Mouse (Mus musculus): ENCODE results near the gene Tmem267. TPM values are rescaled to one million over a fixed set of nuclear protein-coding genes. Genes with fewer than 3 reads are reported as not detected.
A peak's percentile ranks its signal among the peaks of the same experiment; 100 is the strongest.
"Not testable (repeated sequence)": the region's sequence is repeated elsewhere in the genome, so short reads cannot be mapped to it uniquely, and the experiment has no call there.

The Tmem267 gene
- total RNA-seq, 2 experiments from 2014 or later: 28.3 to 32.9 TPM

DNA sequence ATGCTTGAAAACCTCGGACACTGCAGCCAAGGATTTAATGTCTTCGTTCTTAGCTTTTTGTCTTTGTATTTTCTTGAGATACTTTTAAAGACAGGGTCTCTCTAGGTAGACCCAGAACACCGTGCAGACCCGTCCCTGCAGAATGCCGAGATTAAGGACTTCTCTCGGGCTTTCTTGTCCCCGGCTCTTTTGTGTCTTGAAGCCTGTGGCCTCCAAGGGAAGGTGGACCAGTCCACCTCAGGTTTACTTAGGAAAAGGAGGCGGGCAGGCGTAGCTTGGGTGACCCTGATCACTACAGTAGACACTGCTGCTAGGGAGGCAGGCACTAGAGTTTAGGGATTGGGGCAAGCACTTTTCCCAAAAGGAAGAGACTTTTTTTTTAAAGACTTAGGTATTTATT, 116.5 kb downstream of the Tmem267 start:
- DNase-seq (ENCODE audit: extremely low spot score in 1 of 2, low spot score in 1 of 2): not testable (repeated sequence)

DNA sequence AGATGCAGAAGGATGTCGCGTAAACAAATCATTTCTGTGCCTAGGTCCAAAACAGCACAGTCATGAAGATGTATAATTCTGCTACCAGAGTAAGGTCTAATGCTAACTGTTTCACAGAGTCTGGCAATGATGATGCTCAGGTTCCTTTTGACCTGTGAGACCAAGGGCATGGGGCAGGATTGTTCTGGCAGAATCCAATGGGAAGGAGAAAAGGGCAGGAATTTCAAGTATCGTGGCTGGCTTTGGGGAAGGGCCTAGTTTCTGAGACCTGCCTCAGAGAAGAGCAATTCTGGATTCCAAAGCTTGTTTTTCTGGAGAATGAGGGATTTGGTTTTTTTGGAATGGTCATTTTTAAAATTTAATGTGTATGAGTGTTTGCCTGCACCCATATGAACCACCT, 131.0 kb downstream of the Tmem267 start:
- DNase-seq (ENCODE audit: extremely low spot score in 1 of 2, low spot score in 1 of 2): no peak

DNA sequence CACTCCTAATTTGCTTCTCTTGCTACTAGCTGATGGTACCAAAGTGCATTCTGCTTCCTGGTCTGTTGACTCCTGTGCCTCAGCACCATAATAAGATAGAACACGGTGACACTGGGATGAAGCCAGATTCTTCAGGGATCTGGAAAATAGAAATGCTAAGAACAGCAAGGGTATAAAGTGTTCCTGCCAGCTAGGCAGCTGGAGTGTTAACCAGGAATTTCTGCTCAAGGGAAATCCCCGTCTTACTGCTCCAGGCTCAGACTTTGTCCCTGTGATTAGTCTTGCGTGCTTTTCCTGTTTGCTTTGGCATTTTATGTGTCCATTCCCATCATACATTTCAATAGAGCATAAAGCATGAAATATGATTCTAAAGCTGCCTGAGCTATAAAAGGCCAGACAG, 131.9 kb downstream of the Tmem267 start:
- no peak for DNase-seq (ENCODE audit: extremely low spot score in 1 of 2, low spot score in 1 of 2)

DNA sequence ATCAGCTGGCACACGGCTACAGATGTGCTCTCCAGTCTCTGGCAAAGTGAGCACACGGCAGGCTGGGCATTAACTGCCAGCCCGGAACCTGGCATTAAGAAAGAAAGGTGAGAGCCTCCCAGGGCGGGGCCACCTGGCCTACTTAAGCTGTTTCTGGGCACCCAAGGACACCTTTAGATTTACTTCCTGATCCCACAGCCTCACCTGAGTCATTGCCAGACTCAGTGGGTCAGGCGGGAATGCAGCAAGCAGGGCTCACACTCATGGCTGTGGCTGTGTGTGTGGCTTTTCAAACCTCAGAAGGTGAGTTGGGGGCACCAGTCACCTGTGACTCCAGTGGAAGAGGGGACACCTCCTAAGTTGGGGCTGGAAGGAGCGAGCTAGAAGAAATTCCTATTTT, 135.8 kb downstream of the Tmem267 start, which contains the start of gene Ccl28:
Gene Ccl28, plus strand, starts transcription at position 186 of the 400 bp plus-strand sequence.
- no peak for DNase-seq (ENCODE audit: extremely low spot score in 1 of 2, low spot score in 1 of 2)

DNA sequence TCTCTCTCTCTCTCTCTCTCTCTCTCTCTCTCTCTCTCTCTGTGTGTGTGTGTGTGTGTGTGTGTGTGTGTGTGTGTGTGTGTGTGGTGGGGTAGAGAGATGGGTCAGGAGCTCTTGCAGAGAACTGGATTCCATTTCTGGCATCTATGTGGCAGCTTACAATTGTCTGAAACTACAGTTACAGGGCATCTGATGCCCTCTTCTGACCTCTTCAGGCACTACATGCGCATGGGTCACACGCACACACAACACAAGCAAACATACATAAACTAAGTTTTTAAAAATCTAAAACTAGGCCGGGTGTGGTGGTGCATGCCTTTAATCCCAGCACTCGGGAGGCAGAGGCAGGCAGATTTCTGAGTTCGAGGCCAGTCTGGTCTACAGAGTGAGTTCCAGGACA, 138.1 kb downstream of the Tmem267 start:
- DNase-seq (ENCODE audit: extremely low spot score in 1 of 2, low spot score in 1 of 2): not testable (repeated sequence)

DNA sequence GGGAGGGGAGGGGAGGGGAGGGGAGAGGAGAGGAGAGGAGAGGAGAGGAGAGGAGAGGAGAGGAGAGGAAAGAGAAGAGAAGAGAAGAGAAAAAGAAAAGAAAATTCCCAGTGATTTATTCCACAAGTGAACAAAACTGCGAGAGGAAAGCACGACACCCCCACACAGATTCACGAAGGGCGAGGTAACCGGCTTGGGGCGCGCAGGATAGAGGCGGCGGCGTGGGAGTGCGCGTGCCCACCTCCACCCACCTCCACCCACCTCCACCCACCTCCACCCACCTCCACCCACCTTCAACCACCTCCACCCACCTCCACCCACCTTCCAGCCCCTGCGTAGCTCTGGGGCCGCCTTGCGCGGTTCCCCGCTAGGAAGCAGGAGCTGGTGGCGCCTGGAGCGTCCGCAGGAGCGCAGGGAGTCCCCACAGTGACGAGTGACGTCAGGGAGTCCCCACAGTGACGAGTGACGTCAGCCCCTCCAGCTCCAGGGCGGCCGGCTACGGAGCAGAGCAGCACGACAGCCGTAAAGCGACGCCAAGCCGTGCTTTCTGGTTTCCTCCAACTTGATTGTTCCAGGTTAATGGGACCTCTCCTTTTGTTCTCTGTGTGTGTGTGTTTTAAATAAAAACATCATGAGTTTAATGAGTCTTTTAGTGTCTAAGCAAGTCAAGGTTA, 143.8 kb downstream of the Tmem267 start:
- peak; percentile 55 to 76 for DNase-seq (ENCODE audit: extremely low spot score in 1 of 2, low spot score in 1 of 2)

DNA sequence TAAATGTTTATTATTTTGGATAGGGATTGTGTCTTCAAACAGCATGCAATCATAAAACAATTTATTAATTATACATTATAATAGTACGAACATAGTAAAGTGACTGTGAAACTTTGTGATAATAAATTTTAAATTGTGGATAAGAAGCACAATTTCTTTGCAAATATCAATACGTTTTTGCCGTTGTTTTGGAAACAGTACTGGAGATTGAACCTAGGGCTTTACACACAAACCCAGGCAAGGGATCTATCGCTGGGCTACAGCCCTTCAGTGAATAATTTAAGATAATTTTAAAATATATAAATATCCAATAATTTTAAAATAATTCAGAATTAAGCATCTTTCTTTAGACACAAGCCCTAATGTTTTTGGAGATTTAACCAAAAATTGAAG, 144.3 kb downstream of the Tmem267 start:
- no peak for DNase-seq (ENCODE audit: extremely low spot score in 1 of 2, low spot score in 1 of 2)

DNA sequence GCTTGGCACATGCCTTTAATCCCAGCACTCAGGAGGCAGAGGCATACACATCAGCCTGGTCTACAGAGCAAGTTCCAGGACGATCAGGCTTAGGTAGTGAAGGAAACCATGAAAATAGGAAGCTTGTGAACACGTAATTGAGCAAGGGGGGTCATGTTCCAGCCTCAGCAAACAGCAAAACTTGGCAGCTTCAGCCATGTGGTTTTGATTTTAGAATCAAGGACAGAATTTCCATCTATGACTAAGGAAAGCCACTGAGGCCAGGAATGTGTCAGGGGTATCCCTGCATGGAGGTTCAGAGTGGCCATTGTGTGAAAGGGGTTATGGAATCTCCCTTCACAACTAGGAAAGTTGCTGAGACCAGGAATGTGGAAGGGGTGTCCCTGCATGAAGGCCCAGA, 147.7 kb downstream of the Tmem267 start:
- no peak for DNase-seq (ENCODE audit: extremely low spot score in 1 of 2, low spot score in 1 of 2)

DNA sequence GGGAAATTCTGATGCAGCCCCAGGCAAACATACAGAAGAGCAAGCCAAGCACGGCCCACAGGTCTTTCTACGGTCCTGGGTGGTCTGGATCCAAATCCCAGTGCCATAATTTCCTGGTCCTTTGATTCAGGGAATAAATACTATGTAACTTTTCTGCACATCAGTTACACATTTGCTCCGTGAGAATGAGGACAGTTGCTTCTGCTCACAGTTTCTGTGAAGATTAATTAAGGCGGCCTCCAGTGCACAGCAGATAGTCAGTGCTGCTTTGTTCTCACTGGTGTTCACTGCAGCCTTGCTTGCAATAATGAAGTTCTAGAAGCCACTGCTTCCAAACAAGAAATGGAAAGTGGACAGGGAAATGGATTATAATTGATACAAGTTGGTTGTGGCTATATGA, 150.0 kb downstream of the Tmem267 start:
- no peak for DNase-seq (ENCODE audit: extremely low spot score in 1 of 2, low spot score in 1 of 2)

DNA sequence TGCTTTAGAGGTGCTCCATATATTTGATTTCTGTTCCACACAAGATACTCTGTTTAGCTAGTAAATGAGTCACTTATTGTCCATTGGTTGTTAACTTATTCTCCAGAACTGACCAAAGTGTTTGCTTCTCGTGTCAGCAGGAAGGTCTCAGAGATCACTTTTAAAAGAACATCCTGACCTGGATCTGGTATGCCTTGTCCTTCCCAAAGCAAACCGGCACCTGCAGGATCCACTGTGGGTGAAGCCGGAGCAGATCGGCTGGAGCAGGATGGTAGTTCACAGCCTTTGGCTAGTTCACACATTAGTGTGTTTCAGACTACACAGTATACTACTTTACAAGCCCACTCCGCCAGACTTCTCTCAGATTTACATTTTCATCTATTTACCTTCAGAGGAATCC, 150.6 kb downstream of the Tmem267 start:
- no peak for DNase-seq (ENCODE audit: extremely low spot score in 1 of 2, low spot score in 1 of 2)

DNA sequence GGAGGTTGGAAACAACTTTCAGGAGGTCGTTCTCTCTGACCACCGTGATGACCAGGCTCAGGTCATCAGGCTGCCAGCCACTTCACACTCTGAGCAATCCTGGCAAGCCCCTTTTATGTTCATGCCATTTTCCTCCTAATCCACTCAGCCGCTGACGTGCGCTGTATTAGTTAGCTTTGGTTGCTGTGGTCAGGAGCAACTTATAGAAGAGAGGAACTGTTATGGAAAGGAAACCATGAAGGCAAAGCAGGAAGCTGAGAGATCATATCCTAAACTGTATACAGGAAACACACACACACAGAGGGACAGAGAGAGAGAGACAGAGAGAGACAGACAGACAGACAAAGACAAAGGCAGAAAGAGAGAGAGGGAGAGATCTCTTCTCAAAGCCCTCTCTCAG, 151.5 kb downstream of the Tmem267 start:
- no peak for DNase-seq (ENCODE audit: extremely low spot score in 1 of 2, low spot score in 1 of 2)

DNA sequence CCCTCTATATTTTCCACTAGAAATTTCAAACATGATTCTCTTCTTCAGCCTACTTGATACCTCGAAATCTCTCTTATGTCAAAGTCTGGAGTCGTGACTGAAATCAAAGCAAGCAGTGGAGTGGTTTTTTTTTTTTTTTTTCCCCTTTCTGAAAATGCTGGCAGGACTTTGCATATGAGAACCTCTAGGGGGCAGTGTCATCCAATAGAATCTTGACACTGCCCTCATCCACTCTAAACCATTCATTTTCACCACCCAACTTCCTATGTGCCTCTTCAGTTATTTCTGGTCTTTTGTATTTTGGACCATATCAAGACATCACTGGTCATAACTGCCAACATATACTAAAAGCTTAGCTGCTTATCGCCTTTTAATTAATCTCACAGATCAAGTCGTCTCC, 152.7 kb downstream of the Tmem267 start:
- DNase-seq (ENCODE audit: extremely low spot score in 1 of 2, low spot score in 1 of 2): no peak

DNA sequence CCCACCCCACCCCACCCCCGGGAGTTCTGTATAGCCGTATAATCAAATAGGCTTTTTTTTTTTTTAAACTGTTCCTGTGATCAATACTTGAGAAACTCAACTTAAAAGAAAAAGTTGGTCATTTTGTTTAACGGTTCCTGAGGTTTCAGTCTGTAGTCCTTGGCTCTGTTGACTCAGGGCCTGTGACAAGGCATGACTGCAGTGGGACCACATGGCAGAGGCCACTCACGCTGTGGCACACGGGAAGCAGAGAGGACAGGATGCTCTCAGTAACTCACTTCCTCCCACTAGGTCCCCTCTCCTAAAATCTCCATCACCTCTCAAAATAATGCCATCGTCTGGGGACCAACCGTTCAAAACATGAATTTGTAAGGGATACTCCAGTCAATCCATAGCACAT, 153.3 kb downstream of the Tmem267 start:
- no peak for DNase-seq (ENCODE audit: extremely low spot score in 1 of 2, low spot score in 1 of 2)

DNA sequence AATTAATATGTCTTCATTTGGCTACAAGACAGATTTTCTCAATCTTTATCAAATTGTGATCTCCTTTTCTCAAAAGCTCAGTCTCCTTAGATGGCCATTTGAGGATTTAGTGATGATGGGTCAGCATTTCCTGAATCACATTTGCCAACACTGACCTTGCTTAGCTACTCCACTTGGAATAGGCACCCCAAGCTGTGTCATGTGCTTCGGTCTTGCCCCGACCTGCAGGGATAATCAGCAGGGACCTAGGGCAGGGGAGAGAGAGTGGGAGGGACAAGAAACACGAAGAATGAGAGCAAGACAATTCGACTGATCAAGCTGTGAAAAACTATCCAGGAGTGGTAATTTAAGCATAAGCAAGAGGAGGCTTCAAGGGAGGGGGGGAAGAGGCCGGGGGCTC, 156.9 kb downstream of the Tmem267 start:
- DNase-seq (ENCODE audit: extremely low spot score in 1 of 2, low spot score in 1 of 2): no peak

DNA sequence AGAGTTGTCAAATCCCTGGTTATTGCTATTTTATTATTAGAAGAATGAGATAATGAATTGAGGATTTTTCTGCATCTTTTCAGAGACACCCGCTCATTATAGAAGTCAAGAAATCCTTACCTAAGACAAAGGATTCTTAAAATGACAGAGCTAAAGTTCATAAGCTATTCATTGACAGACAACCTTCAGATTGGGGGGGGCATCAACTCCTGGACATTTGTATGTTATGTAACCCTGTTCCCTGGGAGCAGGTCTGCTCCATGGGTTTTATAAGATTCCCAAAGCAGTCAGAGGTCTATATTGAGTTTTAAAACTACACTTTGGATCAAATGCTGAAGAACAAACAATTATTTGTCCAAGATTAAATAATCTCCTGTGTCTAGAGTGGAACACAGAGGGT, 158.7 kb downstream of the Tmem267 start:
- DNase-seq (ENCODE audit: extremely low spot score in 1 of 2, low spot score in 1 of 2): no peak

DNA sequence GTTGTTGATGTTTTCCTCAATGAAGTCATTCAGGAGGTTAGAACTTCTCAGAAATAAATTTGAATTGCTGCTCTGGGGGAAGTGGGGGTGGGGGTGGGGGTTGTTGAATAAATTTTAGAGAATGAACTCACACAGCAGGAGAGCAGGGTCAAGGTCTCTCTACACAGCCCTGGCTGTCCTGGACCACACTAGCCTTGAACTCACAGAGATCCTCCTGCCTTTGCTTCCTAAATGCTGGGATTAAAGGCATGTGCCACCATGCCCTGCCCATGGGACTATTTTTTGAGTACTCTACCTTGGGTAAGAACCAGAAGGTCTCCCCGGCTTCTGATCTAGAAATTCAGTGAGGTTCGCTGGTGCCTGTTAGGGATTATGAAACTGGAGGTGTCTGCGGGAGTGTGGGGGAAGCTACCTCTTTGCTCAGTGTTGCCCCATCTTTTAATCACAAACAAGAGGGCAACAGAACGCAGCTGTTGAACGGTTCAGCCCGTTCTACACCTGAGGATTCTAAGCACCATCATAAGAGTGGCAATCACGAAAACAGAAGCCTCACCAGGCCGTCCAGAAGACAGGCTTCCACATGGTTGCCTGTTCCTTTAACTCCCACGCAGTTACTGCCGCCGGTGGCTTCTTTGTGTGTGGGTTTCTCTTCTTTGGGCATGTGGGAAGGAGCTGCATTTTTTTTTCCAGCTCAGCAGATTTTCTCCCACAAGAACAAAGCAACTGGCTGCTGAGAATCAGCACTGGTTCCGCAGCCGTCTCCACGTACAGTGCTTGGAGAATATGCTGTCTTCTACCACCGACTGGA, 161.3 kb downstream of the Tmem267 start:
- DNase-seq (ENCODE audit: extremely low spot score in 1 of 2, low spot score in 1 of 2): no peak

DNA sequence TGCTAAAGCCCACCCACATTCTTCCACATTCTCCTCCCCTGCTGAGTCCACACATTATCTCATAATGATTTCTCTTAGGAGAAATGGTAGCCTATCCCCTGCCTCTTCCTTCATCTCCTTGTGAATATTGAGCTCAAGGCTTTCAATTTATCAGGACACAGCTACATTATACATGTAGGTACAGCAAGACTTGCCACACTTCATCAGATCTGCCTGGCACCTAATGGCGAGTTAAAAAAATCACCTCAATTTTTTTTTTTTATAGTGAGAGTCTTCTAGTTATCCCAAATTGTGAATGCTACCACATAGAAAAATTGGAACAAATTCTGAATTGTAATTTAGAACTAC, 161.8 kb downstream of the Tmem267 start:
- no peak for DNase-seq (ENCODE audit: extremely low spot score in 1 of 2, low spot score in 1 of 2)

DNA sequence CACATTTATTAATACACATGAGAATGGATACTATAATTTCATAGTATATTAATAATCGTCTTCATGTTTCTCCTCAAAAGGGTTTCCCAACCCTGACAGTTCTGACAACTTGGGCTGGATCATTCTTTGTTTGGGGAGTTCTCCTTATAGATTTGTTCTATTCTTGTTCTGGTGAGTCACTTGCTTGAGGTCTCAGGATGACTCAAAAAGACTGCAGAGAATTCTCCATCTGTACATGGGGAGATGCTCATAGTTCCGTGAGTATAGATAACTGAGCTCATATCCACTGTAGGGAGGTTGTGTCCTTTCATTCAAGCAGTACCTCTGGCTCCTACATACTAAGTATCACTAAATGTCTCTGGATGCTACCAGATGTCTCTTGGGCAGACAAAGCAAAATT, 166.9 kb downstream of the Tmem267 start:
- no peak for DNase-seq (ENCODE audit: extremely low spot score in 1 of 2, low spot score in 1 of 2)

DNA sequence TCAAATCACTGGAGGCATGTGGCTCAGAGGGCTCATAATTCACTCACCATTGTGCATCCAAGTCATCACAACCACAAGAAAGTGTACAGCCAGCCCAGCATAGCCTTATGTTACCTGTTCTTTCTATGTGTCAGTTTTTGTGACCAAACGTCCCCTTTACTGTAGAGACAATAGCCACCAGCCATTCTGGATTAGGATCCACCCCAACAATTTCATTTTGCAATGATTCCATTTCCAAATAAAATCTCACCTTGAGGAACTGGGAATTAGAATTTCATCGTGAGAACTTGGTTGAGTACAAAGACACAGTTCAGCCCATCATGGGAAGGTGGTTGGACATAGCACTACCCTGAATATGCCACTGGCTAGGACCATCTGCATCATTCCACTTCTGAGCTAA, 168.4 kb downstream of the Tmem267 start:
- DNase-seq (ENCODE audit: extremely low spot score in 1 of 2, low spot score in 1 of 2): no peak

DNA sequence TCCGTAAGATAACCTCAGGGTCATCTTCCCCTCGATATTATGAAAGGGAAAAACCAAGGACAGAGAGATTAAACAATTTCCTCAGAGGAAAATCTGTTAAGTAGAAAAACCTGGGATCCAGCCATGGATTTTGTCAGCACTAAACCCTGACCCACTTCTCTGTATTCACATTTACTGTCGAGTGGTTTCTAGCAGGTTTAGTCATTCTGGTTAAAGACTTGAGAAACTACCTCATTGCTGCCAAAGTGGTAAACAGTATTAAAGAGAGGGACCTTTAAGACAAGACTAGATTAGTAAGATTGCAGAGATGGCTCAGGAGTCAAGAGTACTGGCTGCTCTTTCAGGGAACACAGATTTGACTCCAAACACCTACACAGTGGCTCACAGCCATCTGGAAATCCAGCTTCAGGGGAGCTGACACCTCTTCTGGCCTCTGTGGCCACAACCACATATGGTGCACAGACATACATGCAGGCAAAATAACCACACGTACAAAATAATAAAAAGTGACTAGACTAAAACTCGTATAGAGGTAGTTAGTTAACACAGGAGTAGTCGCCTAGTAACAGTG, 169.1 kb downstream of the Tmem267 start:
- DNase-seq (ENCODE audit: extremely low spot score in 1 of 2, low spot score in 1 of 2): no peak

Measured in layer of hippocampus, postnatal 25 days (tissue).